Mouse (Mus musculus) lung, postnatal 36 days (tissue): ENCODE data around the gene Irf2.

Source experiments
- DNase-seq: peaks from one replicate; pipeline ENCODE4 v3.0.0; 2022; ENCODE audit warnings: mixed read lengths

The Irf2 gene

GRCm38 (mm10) chr8:46804721-46805120, 65.2 kb downstream of the Irf2 start:
- no peak for DNase-seq

DNA sequence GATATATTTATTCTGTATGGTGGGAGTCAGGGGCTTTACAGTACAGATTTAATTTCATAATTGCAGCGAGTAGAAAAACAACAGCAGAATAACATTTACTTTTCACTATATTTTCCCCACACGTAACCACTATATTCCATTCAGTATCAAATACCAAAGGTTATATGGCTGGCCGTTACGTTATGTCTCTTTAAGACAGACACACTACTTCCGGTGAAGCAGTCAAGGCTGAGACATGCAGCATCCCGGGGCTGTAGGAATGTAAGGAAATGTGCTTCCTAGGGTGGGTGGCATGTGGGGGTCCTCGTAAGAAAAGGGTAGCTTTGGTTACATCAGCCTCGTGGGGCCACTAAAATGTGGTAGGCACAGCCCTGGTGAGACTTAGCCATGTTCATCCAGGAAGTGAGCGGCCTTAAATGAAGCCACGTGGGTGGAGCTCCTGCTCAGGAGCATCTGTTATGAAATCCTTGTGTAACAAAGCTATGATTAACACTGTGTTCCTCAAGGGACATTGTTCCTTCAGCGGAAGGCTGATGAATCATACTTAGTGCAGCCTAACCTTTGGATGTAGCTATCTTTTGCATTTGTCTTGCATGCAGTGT, 71.6 kb downstream of the Irf2 start:
- peak; percentile 83 for DNase-seq

DNA sequence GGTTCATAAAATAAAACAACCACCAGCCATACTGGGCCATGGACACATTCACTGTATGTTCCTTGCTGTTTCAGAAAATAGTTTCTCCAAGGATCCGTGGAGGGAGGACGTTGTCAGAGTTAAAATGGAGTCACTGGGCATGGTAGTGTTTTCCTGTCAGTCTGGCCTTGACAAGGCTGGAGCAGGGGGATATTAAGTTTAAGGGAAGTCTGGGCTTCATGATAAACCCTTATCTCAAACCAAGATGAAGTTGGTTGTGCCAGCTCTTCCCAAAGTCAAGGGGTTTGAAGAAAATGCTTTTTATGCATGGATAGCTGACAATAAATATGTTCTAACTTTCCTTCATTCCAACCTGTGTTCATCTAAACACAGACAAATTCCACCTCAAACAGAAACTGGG, 72.4 kb downstream of the Irf2 start:
- DNase-seq: no peak

- no peak for DNase-seq
Measured at GRCm38 (mm10) chr8:46812966-46813365, 73.4 kb downstream of the Irf2 start.

DNA sequence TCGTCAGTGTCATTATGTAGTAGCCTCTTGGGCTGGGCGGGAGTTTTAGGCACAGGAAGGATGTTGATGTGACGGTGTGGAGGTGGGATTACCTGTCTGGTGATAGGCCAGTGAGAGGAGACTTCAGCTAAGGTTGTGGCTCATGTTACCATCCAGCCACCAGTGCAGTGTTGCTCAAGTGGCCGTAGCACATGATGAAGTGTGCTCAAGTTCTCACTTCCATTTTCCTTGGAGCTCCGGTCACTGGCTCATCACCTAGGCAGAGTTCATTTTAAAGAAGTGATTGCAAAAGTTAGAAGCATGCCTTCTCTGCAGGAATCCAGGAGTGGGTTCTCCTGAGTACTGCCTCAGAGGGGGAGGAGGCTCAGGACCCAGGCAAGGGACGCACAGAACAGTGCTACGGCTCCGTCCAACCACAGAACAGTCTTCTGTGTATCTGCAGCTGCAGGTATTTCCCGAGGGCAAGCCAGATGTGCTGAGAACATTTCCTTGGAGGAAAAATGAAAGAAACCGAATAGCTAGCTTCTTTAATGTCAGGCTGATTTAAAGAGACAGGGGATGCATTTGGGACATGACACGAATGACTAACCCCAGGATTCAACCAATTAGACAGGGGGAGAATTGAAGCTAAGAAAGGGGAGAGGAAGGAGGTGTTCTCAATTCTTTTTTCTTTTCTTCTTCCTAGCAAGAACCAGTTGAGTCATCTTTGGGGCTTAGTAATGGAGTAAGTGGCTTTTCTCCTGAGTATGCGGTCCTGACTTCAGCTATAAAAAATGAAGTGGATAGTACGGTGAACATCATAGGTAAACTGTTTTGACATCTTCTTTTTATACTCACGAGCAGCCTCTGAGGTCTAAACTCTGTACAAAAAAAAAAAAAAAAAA, 78.8 kb downstream of the Irf2 start:
- DNase-seq: peak; percentile 45

DNA sequence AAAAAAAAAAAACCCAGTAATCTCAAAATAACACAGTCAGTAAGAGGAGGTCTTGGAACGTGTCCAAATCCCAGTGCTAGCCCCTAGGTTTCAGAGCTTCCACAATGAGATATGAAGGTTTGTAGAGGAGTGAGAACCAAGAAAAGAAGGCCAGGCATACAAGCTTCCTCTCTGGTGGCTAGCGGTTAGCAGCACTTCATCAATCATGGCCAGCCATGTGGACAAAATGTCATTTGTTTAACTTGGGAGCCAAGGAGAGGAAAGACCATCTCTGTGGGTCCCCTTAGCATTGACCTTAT, 79.4 kb downstream of the Irf2 start:
- DNase-seq: no peak

DNA sequence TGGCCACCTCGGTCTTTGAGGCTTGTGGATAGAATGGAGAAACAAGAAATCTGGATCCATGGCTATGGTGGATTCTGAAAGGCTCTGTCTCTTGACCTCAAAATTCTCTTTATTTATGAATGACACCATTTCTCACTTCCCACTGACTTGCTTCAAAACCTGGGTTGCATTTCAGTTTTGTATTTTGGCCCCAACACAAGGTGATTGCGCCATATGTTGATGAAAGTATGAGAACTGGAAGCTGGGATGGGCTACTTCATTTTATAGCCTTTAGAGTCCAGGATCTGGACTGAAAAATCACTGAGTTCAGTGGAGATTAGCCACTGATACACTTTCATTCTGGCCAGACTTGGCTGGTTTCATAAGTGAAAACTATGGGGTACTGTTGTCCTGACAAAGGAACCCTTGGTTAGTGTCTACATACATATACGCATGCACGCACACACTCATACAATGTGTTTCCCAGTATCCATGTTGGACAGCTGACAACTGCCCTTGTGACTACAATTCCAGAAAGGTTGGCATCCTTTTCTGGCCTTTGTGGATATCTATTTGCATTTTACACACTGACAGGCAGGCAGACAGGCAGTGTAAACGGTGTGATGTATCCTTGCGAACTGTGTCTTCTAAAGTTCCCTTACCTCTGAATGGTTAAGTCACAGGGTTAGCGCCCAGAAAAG, 89.3 kb downstream of the Irf2 start:
- DNase-seq: no peak

DNA sequence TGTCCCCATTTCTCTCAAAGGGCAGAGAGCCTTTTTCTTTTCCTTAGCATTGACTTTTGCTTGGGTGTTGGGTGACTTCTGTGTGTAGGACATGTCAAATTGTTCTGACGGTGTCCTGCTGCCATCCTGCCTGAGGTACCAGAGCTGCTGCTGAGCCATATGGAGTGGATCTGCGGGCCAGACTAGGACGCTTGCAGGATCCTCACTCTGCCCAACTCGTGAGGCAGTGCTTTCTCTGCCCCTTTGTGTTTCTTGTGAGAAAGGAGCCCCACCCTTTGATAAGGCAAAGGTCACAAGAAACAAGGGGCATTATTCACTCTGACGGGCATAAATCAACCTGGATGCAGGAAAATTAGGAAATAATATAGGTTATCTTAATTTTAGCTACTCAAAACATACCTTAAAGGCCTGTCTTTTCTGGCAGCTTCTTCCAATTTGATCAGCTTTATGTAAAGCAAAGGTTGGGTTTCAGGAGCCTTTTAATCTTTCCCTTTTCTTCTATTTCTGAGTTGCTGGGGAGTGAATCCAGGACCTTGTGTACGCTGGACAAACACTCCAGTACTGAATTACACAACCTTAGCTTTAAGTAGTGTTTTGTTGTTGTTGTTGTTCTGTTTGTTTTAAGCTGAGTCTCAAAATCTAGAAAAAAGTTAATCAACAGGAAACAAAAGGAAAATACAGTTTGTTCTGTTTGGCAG, 90.0 kb downstream of the Irf2 start:
- DNase-seq: no peak

DNA sequence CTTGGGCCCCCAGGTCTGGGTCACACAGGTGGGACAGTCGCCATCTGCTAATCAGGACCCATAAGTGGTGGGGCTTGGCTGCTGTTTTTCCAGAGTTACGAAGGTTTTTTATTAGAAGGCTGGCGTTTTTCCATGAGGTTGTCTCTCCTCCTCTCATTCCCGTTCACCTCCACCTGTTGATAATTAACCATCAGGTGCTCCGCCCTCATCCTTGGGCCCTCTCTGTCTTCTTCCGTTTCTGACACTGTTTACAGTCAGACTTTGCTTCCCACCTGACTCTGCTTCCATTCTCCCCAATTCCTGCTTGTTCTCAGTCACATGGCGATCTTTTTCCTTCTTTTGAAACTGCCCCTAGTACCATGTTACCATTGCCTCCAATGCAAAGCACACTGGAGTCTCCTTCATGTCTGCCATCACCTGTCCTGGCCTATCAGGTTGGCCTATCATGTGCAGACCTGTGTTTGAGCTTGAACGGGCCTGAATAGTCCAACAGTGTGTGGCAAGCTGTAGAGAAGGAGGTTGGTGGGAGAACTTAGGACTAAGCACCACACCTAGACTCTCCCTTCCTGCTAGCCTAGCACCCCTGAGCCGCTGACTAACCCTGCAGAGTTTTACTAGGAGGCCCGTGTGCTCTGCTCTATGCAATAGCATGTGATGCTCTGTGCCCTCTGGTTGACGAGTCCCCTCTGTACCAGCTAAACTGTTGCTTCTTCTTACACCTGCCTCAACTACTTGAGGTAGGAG, 90.8 kb downstream of the Irf2 start:
- DNase-seq: peak; percentile 68

GRCm38 (mm10) chr8:46831916-46832315, 92.4 kb downstream of the Irf2 start:
- no peak for DNase-seq

- no peak for DNase-seq
Measured at GRCm38 (mm10) chr8:46832399-46832798, 92.9 kb downstream of the Irf2 start.

DNA sequence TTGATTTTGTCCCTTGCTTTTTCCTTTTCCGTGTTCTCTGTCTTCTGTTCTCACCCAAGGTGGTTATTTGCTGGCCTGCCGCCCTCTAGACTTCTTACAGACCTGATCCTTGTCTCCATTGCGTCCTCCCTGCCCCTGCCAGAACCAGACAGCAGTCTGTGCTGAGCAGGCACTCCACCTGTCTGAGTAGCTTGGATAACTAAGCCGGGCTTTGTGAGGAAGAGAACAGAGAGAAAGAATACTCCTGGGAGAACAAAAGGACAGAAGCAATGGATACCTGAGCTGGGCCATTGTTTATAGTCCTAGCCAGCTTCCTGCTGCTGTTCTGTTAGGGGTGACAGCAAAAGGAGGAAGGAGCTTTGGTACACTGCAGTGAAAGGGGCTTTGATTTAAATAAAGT, 94.2 kb downstream of the Irf2 start:
- no peak for DNase-seq

- no peak for DNase-seq
Measured at GRCm38 (mm10) chr8:46834440-46834839, 94.9 kb downstream of the Irf2 start.

DNA sequence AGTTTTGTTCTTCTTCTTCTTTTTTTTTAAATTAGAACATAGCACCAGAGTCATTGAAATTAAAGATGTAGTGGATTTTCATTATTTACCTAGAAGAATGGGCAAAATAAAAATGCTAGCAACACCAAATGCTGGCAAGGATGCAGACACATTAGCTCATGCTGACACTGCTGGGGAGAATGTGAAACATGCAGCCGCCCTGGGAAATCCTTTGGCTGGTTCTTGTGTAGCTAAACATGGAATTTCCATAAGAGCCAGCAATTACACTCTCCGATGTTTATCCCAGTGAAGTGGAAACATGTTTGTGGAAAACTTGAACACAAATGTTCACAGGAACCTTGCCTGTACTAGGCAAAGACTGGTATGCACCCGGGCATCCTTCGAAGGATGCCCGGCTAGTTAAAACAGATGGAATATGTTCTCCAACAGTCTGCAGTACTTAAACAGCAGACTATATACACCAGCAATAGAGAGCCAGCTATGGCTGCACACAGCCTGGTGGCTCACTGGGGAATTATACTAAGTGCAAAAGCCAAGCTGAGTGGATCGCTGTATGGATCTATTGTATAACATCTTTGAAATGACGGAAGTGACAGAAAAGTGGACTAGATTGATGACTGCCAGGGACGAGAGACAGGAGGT, 96.6 kb downstream of the Irf2 start:
- DNase-seq: no peak

DNA sequence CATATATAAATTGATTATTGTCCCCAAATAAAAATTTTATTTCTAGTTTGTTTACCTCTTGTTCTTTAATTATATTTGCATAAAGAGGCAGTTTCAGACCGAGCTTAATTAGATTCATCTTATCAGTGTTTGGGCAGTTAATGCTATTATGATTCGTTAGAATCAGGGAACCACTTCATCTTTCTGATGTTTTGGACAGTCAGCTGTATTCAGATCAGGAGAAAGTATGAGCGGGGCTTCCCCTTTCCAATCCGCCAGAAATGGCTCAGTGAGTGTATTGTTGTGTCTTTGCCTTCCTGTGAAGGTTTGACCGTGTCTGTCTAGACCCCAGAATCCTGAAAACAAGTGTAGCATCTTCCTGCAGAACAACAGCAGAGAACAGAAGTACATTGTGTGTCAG, 97.4 kb downstream of the Irf2 start:
- no peak for DNase-seq

GRCm38 (mm10) chr8:46838052-46838451, 98.5 kb downstream of the Irf2 start:
- no peak for DNase-seq

DNA sequence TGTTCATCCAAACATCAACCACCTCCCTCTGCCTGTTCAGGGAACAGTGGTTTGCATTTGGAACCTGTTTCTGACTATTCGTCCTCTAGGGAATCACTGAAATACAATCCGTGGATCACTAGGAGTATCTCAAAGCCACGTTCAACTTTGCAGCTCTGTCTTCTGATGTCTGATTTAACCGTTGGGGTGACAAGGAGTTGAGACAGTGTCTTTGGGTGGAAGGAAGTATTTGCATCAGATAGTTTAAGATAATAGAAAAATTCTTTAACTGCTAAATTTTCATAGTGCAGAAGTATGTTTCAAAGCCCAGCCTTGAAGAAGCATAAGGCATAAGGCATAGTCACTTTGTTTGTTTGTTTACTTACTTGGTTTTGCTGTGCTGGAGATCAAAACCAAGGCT, 100.9 kb downstream of the Irf2 start:
- no peak for DNase-seq

- no peak for DNase-seq
Measured at GRCm38 (mm10) chr8:46840791-46841190, 101.3 kb downstream of the Irf2 start.

GRCm38 (mm10) chr8:46842676-46843181, 103.2 kb downstream of the Irf2 start:
- DNase-seq: peak; percentile 91

DNA sequence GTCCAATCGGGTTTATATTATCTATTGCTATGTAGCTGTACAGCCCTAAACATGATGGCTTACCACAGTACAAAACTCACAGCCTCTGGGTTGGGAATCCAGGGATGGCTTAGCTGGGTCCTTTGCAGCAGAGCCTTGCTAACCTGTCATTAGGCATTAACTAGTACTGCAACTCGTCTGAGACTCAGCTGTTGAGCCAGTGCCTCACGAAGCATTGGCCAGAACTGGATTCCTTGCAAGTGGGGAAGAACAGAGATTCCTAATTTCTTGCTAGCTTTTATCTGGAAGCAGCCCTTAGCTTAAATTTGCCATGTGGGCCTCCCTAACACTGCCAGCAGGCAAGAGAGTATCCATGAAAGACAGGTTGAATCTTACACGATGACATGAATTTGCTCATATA, 104.3 kb downstream of the Irf2 start:
- no peak for DNase-seq

DNA sequence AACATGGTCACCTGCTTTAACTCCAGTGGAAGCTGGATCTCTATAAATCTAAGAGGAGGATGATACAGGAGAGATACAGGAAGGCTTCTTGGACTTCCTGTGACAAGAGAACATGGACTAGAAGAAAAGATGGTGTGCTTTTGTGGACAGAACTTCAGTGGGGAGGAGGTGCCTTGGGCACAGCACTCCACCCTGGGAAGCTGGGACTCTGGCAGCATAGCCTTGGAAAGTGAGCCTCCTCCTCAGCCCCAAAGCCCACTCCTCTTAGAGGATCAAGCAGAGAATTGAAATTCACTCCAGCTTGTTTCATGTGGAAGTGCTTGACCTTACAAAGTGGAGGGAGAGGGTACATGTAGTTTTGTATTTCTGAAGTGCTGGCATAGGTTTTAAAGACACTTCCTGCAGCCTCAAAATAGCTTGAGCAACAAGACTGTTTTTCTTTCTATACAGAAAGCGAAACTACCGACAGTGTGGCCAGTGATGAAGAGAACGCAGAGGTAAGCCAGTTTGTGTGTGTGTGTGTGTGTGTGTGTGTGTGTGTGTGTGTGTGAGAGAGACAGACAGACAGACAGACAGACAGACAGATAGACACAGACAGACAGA, 104.9 kb downstream of the Irf2 start:
- DNase-seq: peak; percentile 70
